In the genomic region with DNA sequence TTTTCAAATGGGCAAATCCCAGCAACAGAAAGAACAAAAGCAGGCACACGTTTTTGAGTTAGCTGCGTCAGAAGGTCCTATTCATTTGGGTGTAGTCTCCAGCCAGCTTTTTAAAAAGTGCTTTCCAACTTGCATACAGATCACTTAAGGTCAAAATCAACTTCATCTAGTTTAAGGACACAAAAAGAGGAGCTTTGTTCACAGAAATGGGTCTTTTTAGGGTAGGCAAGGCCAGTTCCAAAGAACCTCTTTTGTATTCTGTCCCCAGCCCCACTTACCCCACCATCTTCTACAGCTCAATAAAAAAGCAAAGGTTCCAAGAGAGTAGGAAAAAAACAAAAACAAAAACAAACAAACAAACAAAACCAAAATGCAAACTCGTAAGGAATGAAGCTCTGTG, we compare ENCODE assay signal across 20 mouse cellular contexts. TPM values are rescaled to one million over a fixed set of nuclear protein-coding genes. Genes with fewer than 3 reads are reported as not detected.
DNase-seq lines count a peak whose midpoint lies in the region; ATAC-seq and TF ChIP-seq lines count a peak whose summit lies in the region.
"Had no signal": no experiment of that assay in that cellular context is flagged by ENCODE, and none has a peak within 500 bp of the region (broad histone marks: within the 10 kb centered on the region; RNA-seq: fewer than 3 reads in every experiment).

No protein-coding gene starts in this region.

- H3K4me1 ChIP-seq in hindbrain, embryonic 15.5 days (replicated peaks), result no peaks in the 10 kb centered on the region
- no peaks in the 10 kb centered on the region for H3K4me1 ChIP-seq in hindbrain, embryonic 11.5 days (replicated peaks; ENCODE audit: control insufficient read depth, insufficient read depth, low read length)
- no peaks in the 10 kb centered on the region for H3K4me1 ChIP-seq in midbrain, postnatal 0 days (ENCODE audit: insufficient read depth, low read length)
- no peaks in the 10 kb centered on the region for H3K4me1 ChIP-seq in midbrain, embryonic 10.5 days
- H3K4me1 ChIP-seq in olfactory bulb, adult 2 months (ENCODE audit: control insufficient read depth, insufficient read depth, low read length), result peaks cover 5% of the 10 kb centered on the region; the same call in 1 of the 2 replicates
- no peaks in the 10 kb centered on the region for H3K4me1 ChIP-seq in liver, embryonic 12.5 days
- H3K4me1 ChIP-seq: embryonic facial prominence, embryonic 13.5 days; forebrain, embryonic 12.5 days had no signal

- no peak overlapping the region for H3K4me2 ChIP-seq in hindbrain, embryonic 15.5 days
- H3K4me2 ChIP-seq in hindbrain, embryonic 11.5 days (replicated peaks; ENCODE audit: low read depth, low read length), result no peak overlapping the region
- no peak overlapping the region for H3K4me2 ChIP-seq in midbrain, postnatal 0 days (ENCODE audit: low read depth, low read length, poor library complexity, severe bottlenecking)
- no peak overlapping the region for H3K4me2 ChIP-seq in liver, embryonic 12.5 days
- H3K4me2 ChIP-seq: embryonic facial prominence, embryonic 13.5 days; forebrain, embryonic 12.5 days; heart, embryonic 11.5 days; heart, embryonic 15.5 days had no signal

- WGBS in hindbrain, embryonic 15.5 days, result 66% methylated on average over 3 of the region's 3 CpGs
- 79% methylated on average over 3 of the region's 3 CpGs for WGBS in hindbrain, embryonic 11.5 days
- WGBS in midbrain, postnatal 0 days, result 72% methylated on average over 3 of the region's 3 CpGs
- 92% methylated on average over 3 of the region's 3 CpGs for WGBS in midbrain, embryonic 10.5 days
- WGBS in olfactory bulb, adult 2 months, result 31% methylated on average over 3 of the region's 3 CpGs
- 84% methylated on average over 3 of the region's 3 CpGs for WGBS in liver, embryonic 12.5 days (ENCODE audit: insufficient replicate concordance)

- ATAC-seq in hindbrain, embryonic 15.5 days (ENCODE audit: low FRiP score, low read depth), result peak; percentile 15; the same call in 1 of the 2 replicates
- ATAC-seq in hindbrain, embryonic 11.5 days (ENCODE audit: low FRiP score), result no peak
- no peak for ATAC-seq in midbrain, postnatal 0 days (ENCODE audit: low FRiP score)
- ATAC-seq in liver, embryonic 12.5 days, result no peak

- peaks cover 55% of the 10 kb centered on the region for H3K36me3 ChIP-seq in hindbrain, embryonic 15.5 days
- no peaks in the 10 kb centered on the region; the same call in 1 of the 2 replicates for H3K36me3 ChIP-seq in hindbrain, embryonic 11.5 days (ENCODE audit: control insufficient read depth, insufficient read depth, low read length)
- H3K36me3 ChIP-seq in midbrain, postnatal 0 days (ENCODE audit: insufficient read depth, low read length), result peaks cover 46% of the 10 kb centered on the region
- H3K36me3 ChIP-seq in midbrain, embryonic 10.5 days, result peaks cover 97% of the 10 kb centered on the region
- peaks cover 97% of the 10 kb centered on the region for H3K36me3 ChIP-seq in liver, embryonic 12.5 days

- peak overlapping the region; percentile 57 for H3K27ac ChIP-seq in hindbrain, embryonic 15.5 days (replicated peaks)
- no peak overlapping the region for H3K27ac ChIP-seq in hindbrain, embryonic 11.5 days (ENCODE audit: low read depth, low read length)
- peak overlapping the region; percentile 57 for H3K27ac ChIP-seq in midbrain, postnatal 0 days (ENCODE audit: low read depth, low read length)
- no peak overlapping the region for H3K27ac ChIP-seq in midbrain, embryonic 10.5 days (replicated peaks)
- 0 out of 2 replicates have a peak overlapping the region, but pooled peaks have one; percentile 46 for H3K27ac ChIP-seq in olfactory bulb, adult 2 months (ENCODE audit: insufficient read depth, low read depth, low read length)
- H3K27ac ChIP-seq in liver, embryonic 12.5 days, result no peak overlapping the region
- H3K27ac ChIP-seq: embryonic facial prominence, embryonic 13.5 days; forebrain, embryonic 12.5 days; heart, embryonic 15.5 days had no signal

- no peak overlapping the region for H3K9ac ChIP-seq in hindbrain, embryonic 15.5 days
- H3K9ac ChIP-seq in hindbrain, embryonic 11.5 days (ENCODE audit: low read depth, low read length), result no peak overlapping the region
- no peak overlapping the region for H3K9ac ChIP-seq in midbrain, postnatal 0 days (replicated peaks; ENCODE audit: low read length, poor library complexity, severe bottlenecking)
- no peak overlapping the region for H3K9ac ChIP-seq in liver, embryonic 12.5 days
- H3K9ac ChIP-seq: embryonic facial prominence, embryonic 13.5 days; forebrain, embryonic 12.5 days; heart, embryonic 15.5 days had no signal

- no peak for TF ChIP-seq POLR2A in olfactory bulb, adult 2 months (IDR thresholded peaks at IDR 0.05; ENCODE audit: insufficient read depth, low read depth, low read length)

- no peak for TF ChIP-seq CTCF in midbrain, postnatal 0 days (IDR thresholded peaks at IDR 0.05)
- no peak for TF ChIP-seq CTCF in olfactory bulb, adult 2 months (IDR thresholded peaks at IDR 0.05; ENCODE audit: insufficient read depth, low read depth, low read length)

- DNase-seq in hindbrain, embryonic 11.5 days (ENCODE audit: low spot score), result no peak
- peak; percentile 42 for DNase-seq in layer of hippocampus, adult 9-11 months
- DNase-seq in layer of hippocampus, postnatal 36 days, result no peak
- DNase-seq in midbrain, postnatal 0 days (ENCODE audit: low spot score), result peak; percentile 44
- DNase-seq in midbrain, embryonic 10.5 days (ENCODE audit: low spot score), result no peak
- DNase-seq: adrenal gland, adult 2 months; adrenal gland, postnatal 25 days; cerebellum, adult 8-10 months; cerebellum, postnatal 14 days; gastrocnemius, postnatal 10 days; heart, adult 2 months; heart, postnatal 14 days had no signal

- H3K4me3 ChIP-seq in hindbrain, embryonic 15.5 days, result no peak overlapping the region
- H3K4me3 ChIP-seq in hindbrain, embryonic 11.5 days (ENCODE audit: low read depth, low read length), result no peak overlapping the region
- no peak overlapping the region for H3K4me3 ChIP-seq in midbrain, postnatal 0 days (ENCODE audit: low read depth, low read length)
- H3K4me3 ChIP-seq in midbrain, embryonic 10.5 days, result no peak overlapping the region
- no peak overlapping the region for H3K4me3 ChIP-seq in olfactory bulb, adult 2 months (ENCODE audit: insufficient read depth, low read depth, low read length)
- no peak overlapping the region for H3K4me3 ChIP-seq in liver, embryonic 12.5 days
- H3K4me3 ChIP-seq: embryonic facial prominence, embryonic 13.5 days; forebrain, embryonic 12.5 days; heart, adult 2 months; heart, embryonic 15.5 days had no signal

- H3K27me3 ChIP-seq in hindbrain, embryonic 15.5 days, result no peaks in the 10 kb centered on the region
- no peaks in the 10 kb centered on the region for H3K27me3 ChIP-seq in hindbrain, embryonic 11.5 days (ENCODE audit: control insufficient read depth, insufficient read depth, low read length)
- no peaks in the 10 kb centered on the region for H3K27me3 ChIP-seq in midbrain, postnatal 0 days (ENCODE audit: insufficient read depth, low read length)
- no peaks in the 10 kb centered on the region for H3K27me3 ChIP-seq in midbrain, embryonic 10.5 days (ENCODE audit: low read depth, poor library complexity, severe bottlenecking)
- H3K27me3 ChIP-seq in liver, embryonic 12.5 days (replicated peaks), result no peaks in the 10 kb centered on the region
- H3K27me3 ChIP-seq: embryonic facial prominence, embryonic 13.5 days; forebrain, embryonic 12.5 days; heart, embryonic 15.5 days had no signal

- H3K9me3 ChIP-seq in hindbrain, embryonic 15.5 days, result no peaks in the 10 kb centered on the region
- H3K9me3 ChIP-seq in hindbrain, embryonic 11.5 days (ENCODE audit: control insufficient read depth, low read length), result no peaks in the 10 kb centered on the region
- H3K9me3 ChIP-seq in midbrain, postnatal 0 days (ENCODE audit: low read length), result no peaks in the 10 kb centered on the region
- no peaks in the 10 kb centered on the region for H3K9me3 ChIP-seq in midbrain, embryonic 10.5 days (replicated peaks)
- H3K9me3 ChIP-seq in liver, embryonic 12.5 days (replicated peaks), result no peaks in the 10 kb centered on the region
- H3K9me3 ChIP-seq: embryonic facial prominence, embryonic 13.5 days; forebrain, embryonic 12.5 days; heart, embryonic 15.5 days had no signal

RNA-seq across cellular contexts. Expression of a gene that starts 30.8 kb away (rescaled TPM):
- 58.4 and 60.7 TPM in 2 replicates for polyA plus RNA-seq in hindbrain, embryonic 15.5 days (2015; fragmentation: Nextera tagmentation; extraction: Ambion mirVana)
- polyA plus RNA-seq in hindbrain, embryonic 11.5 days (2014; fragmentation: Nextera tagmentation; extraction: Ambion mirVana), result 47.6 and 53.2 TPM in 2 replicates
- 10 to 100 TPM; 46.6 to 52.1 TPM for total RNA-seq in layer of hippocampus, postnatal 36 days (2021)
- total RNA-seq in midbrain, postnatal 0 days (2014; rRNA removed), result 60.5 and 72.7 TPM in 2 replicates
- 59.2 and 64.9 TPM in 2 replicates for polyA plus RNA-seq in midbrain, postnatal 0 days (2015; fragmentation: Nextera tagmentation; extraction: Ambion mirVana)
- 41.7 and 47.2 TPM in 2 replicates for polyA plus RNA-seq in midbrain, embryonic 10.5 days (2016; fragmentation: Nextera tagmentation; extraction: Ambion mirVana)
- not detected in 2 replicates for polyA plus RNA-seq in olfactory bulb, adult 2 months (2012; ENCODE audit: insufficient read depth, insufficient read length, low replicate concordance, missing spikeins)
- polyA plus RNA-seq in liver, embryonic 12.5 days (2016; fragmentation: Nextera tagmentation; extraction: Ambion mirVana), result 25.6 and 25.9 TPM in 2 replicates

RNA-seq across cellular contexts. Expression of a gene that starts 32.3 kb away (rescaled TPM):
- 103 and 113 TPM in 2 replicates for polyA plus RNA-seq in hindbrain, embryonic 15.5 days (2015; fragmentation: Nextera tagmentation; extraction: Ambion mirVana)
- polyA plus RNA-seq in hindbrain, embryonic 11.5 days (2014; fragmentation: Nextera tagmentation; extraction: Ambion mirVana), result 13.3 and 15.9 TPM in 2 replicates
- total RNA-seq in layer of hippocampus, postnatal 36 days (2021), result 10 to 100 TPM; 11.1 to 11.6 TPM
- total RNA-seq in midbrain, postnatal 0 days (2014; rRNA removed), result 127 and 129 TPM in 2 replicates
- 132 and 145 TPM in 2 replicates for polyA plus RNA-seq in midbrain, postnatal 0 days (2015; fragmentation: Nextera tagmentation; extraction: Ambion mirVana)
- polyA plus RNA-seq in midbrain, embryonic 10.5 days (2016; fragmentation: Nextera tagmentation; extraction: Ambion mirVana), result 7.3 and 11.2 TPM in 2 replicates
- not detected in 2 replicates for polyA plus RNA-seq in olfactory bulb, adult 2 months (2012; ENCODE audit: insufficient read depth, insufficient read length, low replicate concordance, missing spikeins)
- polyA plus RNA-seq in liver, embryonic 12.5 days (2016; fragmentation: Nextera tagmentation; extraction: Ambion mirVana), result not detected in 2 replicates
- total RNA-seq: gastrocnemius, postnatal 10 days; gastrocnemius, postnatal 4 days had no signal

RNA-seq across cellular contexts. Expression of a gene that starts 41.1 kb away (rescaled TPM):
- polyA plus RNA-seq in hindbrain, embryonic 15.5 days (2015; fragmentation: Nextera tagmentation; extraction: Ambion mirVana), result 19.3 and 21.3 TPM in 2 replicates
- polyA plus RNA-seq in hindbrain, embryonic 11.5 days (2014; fragmentation: Nextera tagmentation; extraction: Ambion mirVana), result 40.6 and 41.5 TPM in 2 replicates
- total RNA-seq in layer of hippocampus, postnatal 36 days (2021), result 10 to 100 TPM; 12.3 to 14.2 TPM
- total RNA-seq in midbrain, postnatal 0 days (2014; rRNA removed), result 17.4 and 18.2 TPM in 2 replicates
- polyA plus RNA-seq in midbrain, postnatal 0 days (2015; fragmentation: Nextera tagmentation; extraction: Ambion mirVana), result 12.1 and 12.4 TPM in 2 replicates
- polyA plus RNA-seq in midbrain, embryonic 10.5 days (2016; fragmentation: Nextera tagmentation; extraction: Ambion mirVana), result 46.2 and 47.3 TPM in 2 replicates
- not detected in 2 replicates for polyA plus RNA-seq in olfactory bulb, adult 2 months (2012; ENCODE audit: insufficient read depth, insufficient read length, low replicate concordance, missing spikeins)
- polyA plus RNA-seq in liver, embryonic 12.5 days (2016; fragmentation: Nextera tagmentation; extraction: Ambion mirVana), result 27.8 and 28.4 TPM in 2 replicates

RNA-seq across cellular contexts. Expression of a gene that starts 42.3 kb away (rescaled TPM):
- 87.6 and 90.0 TPM in 2 replicates for polyA plus RNA-seq in hindbrain, embryonic 15.5 days (2015; fragmentation: Nextera tagmentation; extraction: Ambion mirVana)
- 32.1 and 32.6 TPM in 2 replicates for polyA plus RNA-seq in hindbrain, embryonic 11.5 days (2014; fragmentation: Nextera tagmentation; extraction: Ambion mirVana)
- 100 to 1,000 TPM; 305 to 384 TPM for total RNA-seq in layer of hippocampus, postnatal 36 days (2021)
- 96.2 and 102 TPM in 2 replicates for total RNA-seq in midbrain, postnatal 0 days (2014; rRNA removed)
- 89.9 and 96.4 TPM in 2 replicates for polyA plus RNA-seq in midbrain, postnatal 0 days (2015; fragmentation: Nextera tagmentation; extraction: Ambion mirVana)
- polyA plus RNA-seq in midbrain, embryonic 10.5 days (2016; fragmentation: Nextera tagmentation; extraction: Ambion mirVana), result 36.3 and 43.1 TPM in 2 replicates
- 219 TPM in 1 of 2 replicates, not detected in the other for polyA plus RNA-seq in olfactory bulb, adult 2 months (2012; ENCODE audit: insufficient read depth, insufficient read length, low replicate concordance, missing spikeins)
- polyA plus RNA-seq in liver, embryonic 12.5 days (2016; fragmentation: Nextera tagmentation; extraction: Ambion mirVana), result 28.8 and 30.3 TPM in 2 replicates

Comparison
In these comparisons a context has a peak if more than half of its experiments do, and no peak if none do; other contexts are left out.
1. H3K27ac ChIP-seq: peak in hindbrain, embryonic 15.5 days (single experiment), midbrain, postnatal 0 days (single experiment) and olfactory bulb, adult 2 months (single experiment); none in hindbrain, embryonic 11.5 days (single experiment), midbrain, embryonic 10.5 days (single experiment) and liver, embryonic 12.5 days (single experiment).
2. DNase-seq: peak in layer of hippocampus, adult 9-11 months (single experiment) and midbrain, postnatal 0 days (single experiment); none in hindbrain, embryonic 11.5 days (single experiment), layer of hippocampus, postnatal 36 days (0 of 2) and midbrain, embryonic 10.5 days (single experiment).
3. RNA of a gene that starts 30.8 kb away (polyA plus RNA-seq): 59.2 to 64.9 TPM in midbrain, postnatal 0 days, 58.4 to 60.7 TPM in hindbrain, embryonic 15.5 days, 47.6 to 53.2 TPM in hindbrain, embryonic 11.5 days, 41.7 to 47.2 TPM in midbrain, embryonic 10.5 days and 25.6 to 25.9 TPM in liver, embryonic 12.5 days; not detected in olfactory bulb, adult 2 months; every median in the first group is over 10 times any median in the second.